Mouse (Mus musculus) left cerebral cortex, postnatal 14 days (tissue): ENCODE data around the gene Tfap2a. TPM values are rescaled to one million over a fixed set of nuclear protein-coding genes. Genes with fewer than 3 reads are reported as not detected.

Source experiments
- DNase-seq, 2 experiments: peaks; one replicate each; pipeline ENCODE4 v3.0.0; 2021 to 2022; ENCODE audit warnings: low spot score in 2 of 2, mixed read lengths in 1 of 2
- intact Hi-C: fragments of 180-260 bp; cut with DNase I; formaldehyde crosslinking; loops from one replicate; pipeline ENCODE4 v1.15.1; 2025
- total RNA-seq, 2 experiments: library from RNA; stranded (reverse); gene quantifications; 2 replicates each; pipeline ENCODE4 v1.2.3; 2021

The Tfap2a gene
- total RNA-seq, 2 experiments from 2014 or later = 0.44 TPM

DNA sequence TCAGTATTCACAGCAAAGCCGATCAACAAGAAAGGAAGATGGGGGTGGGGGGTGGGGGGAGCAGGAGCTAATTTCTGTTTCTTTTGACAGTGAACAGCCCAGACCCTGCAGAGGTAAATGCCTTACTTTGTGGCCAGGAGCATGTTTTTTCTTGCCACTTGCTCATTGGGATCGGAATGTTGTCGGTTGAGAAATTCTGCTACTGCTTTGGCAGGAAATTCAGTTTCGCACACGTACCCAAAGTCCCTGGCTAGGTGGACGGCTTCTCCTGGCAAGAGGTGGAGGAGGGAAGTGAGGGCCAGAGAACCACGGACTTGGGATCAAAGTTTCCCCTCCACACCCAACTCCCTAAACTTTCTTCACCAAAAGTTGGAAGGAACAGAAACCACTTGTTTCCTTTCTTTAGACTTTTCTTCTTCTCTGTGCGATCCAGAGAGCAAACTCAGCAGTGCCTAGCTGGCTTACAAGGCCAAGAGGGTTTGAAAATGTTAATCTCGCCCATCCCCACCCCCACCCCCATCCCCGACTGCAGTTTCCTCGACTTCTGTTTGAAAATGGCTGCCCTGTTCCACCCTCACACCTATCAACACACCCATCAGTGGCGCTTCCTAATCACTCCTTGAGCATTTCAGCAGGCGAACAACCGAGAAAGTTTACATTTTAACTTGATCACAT, 19.0 kb downstream of the Tfap2a start:
- no peak for DNase-seq
- intact Hi-C loops = no loop called here

DNA sequence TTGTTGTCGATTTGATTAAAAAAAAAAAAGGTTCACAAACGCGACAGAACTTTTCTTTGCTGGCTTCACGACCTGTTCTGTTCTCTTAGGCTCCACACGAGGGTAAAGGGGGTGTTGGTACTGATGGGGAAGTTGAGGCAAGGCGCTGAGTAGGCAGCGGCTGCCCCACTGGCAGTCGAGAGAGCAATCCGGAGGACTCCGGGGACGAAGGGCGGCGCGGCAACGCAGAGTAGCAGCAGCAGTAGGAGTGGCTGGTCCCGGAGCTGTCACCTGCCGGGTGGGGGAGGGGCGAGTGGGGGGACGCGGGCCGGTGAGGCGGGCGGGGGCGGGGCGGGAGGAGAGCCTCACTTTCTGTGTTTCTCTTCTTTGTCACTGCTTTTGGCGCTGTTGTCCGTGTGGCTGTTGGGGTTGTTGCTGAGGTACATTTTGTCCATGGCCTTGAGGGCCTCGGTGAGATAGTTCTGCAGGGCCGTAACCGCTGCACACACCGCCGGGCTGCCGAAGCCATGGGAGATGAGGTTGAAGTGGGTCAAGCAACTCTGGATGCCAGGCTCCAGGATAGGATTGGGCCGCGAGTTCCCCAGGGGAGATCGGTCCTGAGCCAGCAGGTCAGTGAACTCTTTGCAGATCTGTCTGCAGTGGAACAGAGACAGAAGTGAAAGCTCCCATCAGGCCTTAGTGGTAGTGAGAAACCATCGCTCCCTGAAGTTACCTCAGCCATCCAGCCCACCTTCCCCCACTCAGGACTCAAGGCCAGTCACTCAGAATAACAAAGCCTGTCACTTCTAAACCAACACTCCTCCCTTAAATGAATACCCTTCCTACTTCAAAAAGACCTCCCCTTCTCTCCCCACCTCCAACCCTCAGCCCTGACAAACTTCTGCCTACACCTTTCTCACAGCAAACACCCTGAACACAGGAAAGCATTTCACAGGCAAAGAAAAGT, 21.1 kb downstream of the Tfap2a start:
- intact Hi-C loops = no loop called here

DNA sequence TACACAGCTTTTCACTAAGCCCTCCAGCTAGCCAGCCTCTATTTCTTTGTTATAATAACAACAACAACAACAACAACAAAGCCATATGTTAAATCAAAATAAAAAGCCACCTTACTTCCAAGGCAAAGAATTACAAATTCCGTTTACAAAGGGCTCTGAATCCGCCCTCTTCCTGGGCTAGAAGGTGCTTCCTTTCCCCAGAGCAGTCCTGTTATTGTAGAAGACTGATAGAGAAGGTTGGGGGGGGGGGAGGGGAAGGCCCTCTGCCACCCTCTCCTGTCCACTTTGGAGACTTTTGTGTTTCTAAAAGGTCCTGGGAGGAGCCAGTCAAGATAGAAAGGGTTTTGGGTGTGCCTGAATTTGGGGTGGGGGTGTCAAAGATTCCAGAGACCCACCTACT, 23.6 kb downstream of the Tfap2a start:
- intact Hi-C loops = no loop called here
- DNase-seq = no peak

More for the DNA sequence above, 21.1 kb downstream of the Tfap2a start:
- no peak for DNase-seq

DNA sequence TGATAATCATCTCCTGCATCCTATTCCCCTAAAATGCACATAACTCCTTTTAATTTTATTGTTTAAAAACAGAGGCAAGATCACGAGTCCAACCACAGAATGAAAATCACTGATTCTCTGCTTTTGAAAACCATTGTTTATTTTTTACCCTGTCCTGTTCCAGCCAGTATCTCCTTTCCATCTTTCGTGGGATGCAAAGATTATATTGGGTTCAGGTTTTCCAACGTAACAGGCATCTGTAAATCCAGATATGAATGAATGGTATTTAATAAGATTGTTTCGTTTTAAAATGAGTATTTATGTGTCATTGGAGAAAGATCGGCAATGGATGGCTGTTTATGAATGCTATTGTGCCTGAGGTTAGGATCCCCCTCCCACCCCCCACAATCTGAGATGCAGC, 24.5 kb downstream of the Tfap2a start:
- DNase-seq = no peak
- intact Hi-C loops = no loop called here

DNA sequence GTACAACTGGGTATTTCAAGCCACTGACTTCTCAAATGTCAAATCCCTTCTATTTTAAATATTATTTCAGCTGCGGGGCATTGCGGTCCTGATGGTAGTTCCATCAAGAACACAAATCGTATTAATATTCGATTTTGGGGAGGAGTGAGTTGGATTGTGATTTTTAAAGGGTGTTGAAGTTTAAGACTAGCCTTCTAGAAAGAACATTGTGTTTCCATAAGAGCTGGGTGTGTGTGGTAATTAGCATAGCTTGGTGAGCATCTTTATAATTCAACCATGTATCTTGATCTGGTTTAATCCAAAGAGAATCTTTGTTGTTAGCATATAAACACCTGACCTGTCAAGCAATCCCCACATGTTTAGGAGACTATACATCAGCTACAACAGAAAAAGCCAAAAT, 24.9 kb downstream of the Tfap2a start:
- intact Hi-C loops = no loop called here
- DNase-seq = no peak

DNA sequence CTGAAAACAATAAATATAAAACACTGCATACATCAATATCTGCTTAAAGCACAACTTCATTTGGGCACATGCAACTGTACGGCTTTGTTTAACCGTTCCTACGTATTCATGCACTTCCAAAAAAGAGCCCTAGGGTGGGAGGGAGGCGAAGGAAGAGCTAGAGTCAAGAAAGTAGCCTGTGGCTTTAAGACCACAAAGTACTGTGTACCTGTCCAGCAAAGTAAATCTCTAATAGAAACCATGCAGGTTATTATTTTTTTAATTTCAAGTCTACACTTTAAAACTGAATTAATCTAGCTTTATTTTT, 25.7 kb downstream of the Tfap2a start:
- intact Hi-C loops = no loop called here
- DNase-seq = no peak

DNA sequence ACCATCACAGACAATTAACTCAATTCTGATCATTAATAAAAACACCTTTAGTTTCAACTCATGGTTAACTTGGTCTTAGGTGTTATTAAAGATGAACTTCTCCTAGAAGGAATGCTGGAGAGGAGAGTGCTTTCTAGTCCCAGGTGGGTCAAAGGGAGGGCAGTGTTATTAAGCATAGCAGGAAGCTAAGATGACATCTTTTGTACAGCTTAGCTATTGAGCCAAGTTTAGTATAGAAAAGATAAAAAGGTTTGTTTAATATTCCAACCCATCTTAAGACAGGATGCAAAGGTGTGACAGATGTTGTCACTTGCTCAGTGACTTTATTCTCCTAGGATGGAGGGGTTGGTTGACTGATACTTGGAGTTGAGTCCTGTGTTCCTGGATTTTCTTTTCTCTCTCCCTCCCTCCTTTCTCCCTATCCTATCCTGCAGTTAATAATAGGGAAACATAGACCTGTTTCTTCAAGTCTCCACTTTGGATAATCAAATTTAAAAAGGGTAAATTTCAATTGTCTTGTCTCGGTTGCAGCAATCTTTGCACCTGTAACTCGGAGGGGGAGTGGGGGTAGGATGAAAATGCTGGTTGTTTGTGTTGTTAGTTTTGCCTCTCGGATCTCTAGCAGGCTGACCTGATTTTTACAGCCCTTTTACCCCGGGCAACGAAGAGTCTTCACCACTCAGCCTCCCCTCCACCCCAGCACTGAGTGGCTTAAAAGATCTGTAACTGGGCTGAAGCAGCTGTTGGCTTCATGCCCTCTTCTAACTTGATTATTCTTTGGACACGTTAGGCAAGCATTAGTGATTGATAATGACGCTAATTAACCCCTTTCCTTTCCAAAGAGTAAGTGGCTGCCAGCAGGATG, 26.3 kb downstream of the Tfap2a start:
- DNase-seq = no peak
- intact Hi-C loops = no loop called here

DNA sequence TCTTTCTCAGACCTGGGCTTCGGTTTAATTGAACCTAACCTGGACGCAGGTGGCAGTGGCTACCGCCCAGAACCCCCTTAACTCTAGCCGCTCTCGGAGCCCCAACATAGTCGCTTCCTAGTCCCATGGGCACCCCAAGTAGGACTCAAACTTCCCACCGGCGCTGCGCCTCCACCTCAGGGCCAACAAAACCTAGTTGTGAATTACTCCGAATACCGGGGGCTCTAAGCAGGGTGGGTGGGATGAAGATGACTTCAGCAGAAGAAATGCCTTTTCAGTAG, 28.2 kb downstream of the Tfap2a start:
- no peak for DNase-seq
- intact Hi-C loops = no loop called here

DNA sequence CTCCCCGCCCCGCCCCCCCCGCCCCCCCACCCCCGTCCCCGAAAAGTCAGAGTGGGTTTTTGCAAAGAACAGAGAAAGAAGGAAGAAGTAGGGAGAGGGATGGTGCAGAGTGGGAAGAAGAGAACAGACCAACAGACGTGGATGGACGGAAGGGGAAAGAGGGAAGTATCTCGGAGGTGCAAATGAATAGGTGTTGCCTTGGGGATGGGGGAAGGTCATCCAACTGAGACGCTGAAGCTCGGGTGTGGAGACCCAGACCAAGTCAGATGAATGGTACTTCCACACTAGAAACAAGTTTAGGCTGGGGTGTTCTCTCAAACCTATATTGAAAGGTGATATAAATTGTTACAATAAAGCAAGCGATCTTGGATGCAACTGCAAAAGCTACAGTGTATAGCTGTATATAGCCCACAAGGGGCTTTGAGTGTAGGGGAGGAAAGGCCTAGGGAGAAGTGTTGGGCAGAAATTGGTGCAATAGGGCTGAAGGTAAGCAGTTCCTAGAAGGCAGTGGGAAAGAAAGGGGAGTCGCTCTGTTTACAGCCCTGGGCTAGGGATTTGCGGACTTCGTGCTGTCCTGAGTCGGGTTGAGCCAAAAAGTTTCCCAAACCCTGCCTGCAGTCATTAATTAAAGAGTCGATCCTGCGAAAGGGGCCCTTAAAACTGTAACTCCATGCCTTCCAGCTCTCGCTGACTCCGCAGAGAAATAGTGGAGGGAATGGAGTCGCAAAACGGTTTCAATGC, 28.7 kb downstream of the Tfap2a start:
- intact Hi-C loops = loop anchor here (10.0 kb wide), 1 partner anchor 885 kb away; no protein-coding TSS in a partner anchor
- no peak for DNase-seq

DNA sequence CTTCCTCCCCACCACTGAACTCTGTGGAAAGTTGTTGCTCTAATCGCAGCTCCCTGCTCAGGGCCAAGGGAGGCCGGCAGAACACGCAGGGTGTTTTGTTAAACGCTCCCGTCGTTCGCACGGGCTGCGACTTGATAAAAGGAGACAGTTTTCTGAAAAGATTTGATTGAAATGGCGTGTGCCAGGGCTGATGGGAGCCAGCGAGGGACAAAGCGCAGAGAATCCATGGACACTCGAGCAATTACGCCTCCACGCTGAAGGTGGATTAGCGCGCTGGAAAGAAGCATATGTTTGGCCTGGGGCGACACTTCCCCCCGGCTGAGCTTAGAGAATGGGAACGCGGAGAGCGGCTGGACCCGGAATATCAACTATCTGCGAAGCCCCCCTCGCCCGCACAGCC, 29.3 kb downstream of the Tfap2a start:
- no peak for DNase-seq
- intact Hi-C loops = loop anchor here (10.0 kb wide), 1 partner anchor 884 kb away; no protein-coding TSS in a partner anchor

DNA sequence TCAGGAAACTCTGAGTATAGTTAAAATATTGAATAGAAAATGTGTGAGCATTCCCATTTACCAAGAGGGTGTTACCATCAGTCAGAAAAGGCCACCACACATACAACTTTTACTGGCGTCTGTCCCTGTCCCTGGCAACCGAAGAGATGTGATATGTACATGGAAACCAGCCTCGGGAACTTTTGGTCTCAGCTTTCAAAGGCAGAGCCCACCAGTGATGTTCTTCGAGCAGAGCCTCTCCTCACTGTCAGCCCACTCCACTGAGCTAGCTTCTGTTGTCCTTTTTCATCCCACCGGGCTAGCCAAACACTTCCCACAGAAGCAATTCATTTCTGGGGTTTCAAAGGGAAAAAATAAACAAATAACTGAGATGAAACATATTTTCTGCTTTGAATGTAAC, 29.9 kb downstream of the Tfap2a start:
- intact Hi-C loops = loop anchor here (10.0 kb wide), 1 partner anchor 883 kb away; no protein-coding TSS in a partner anchor
- DNase-seq = no peak

DNA sequence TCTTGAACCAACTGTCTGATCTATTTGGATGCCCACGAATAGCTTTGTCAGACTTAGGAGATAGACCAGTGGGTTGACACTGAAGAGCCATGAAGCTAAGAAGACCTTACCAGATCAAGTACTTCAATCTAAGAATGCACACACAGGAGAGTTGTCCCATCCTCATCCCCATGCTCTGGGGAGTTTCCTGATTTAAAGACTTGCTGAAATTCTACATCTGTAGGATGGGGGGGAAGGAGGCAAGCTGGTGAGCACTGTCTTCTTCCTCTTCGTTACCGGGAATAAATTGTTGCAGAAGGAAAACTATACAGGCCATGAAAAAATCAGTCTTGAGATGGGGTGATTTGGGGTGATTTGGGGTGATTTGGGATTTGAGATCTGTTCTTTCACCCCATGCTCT, 30.5 kb downstream of the Tfap2a start:
- intact Hi-C loops = loop anchor here (10.0 kb wide), 1 partner anchor 883 kb away; no protein-coding TSS in a partner anchor
- no peak for DNase-seq

DNA sequence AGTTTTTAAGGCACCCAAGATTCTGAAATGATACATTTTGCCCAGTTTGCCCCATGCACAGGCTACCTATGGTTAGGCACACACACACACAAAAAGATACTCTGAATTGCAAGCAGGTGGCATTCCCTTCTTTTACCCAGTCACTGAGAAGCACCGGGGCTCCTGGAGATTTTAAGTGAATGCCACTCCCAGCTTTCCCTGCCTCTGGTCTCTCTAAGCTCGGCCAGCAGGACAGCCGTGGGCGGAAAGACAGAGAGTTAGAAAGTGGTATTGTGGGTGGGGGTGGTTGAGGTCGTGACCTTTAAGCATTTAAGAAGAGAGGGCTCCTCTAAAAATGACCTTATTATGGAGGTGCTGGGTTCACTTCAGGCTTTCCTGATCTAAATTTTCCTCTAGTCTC, 31.6 kb downstream of the Tfap2a start:
- intact Hi-C loops = loop anchor here (10.0 kb wide), 1 partner anchor 882 kb away; no protein-coding TSS in a partner anchor
- no peak for DNase-seq

DNA sequence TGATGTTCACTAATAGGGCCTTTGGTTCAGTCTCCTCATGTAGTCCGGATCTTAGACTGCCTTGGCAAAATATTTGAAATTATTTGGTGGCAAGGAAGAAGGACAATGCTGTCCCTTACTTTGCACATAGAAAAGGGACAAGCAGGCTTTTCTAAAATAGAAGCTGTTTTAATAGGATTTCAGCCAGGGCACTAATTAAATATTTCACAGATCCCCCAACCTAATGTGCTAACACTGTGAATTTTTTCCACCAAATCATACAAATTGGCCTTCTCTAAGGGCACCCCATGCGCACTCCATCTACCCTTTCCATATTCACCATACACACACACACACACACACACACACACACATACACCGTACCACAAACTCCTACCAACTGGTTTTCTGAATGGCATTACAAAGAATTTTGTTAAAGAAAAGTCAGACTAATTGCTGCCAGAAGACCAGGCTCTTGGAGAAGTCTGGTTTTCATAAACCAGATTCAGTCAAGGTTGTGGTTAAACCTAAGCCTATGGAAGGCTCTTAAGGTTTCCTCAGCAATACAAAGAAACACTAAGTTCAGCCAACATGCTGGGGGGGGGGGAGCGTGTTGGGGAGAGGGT, 32.3 kb downstream of the Tfap2a start:
- intact Hi-C loops = loop anchor here (10.0 kb wide), 1 partner anchor 881 kb away; no protein-coding TSS in a partner anchor
- DNase-seq = no peak

DNA sequence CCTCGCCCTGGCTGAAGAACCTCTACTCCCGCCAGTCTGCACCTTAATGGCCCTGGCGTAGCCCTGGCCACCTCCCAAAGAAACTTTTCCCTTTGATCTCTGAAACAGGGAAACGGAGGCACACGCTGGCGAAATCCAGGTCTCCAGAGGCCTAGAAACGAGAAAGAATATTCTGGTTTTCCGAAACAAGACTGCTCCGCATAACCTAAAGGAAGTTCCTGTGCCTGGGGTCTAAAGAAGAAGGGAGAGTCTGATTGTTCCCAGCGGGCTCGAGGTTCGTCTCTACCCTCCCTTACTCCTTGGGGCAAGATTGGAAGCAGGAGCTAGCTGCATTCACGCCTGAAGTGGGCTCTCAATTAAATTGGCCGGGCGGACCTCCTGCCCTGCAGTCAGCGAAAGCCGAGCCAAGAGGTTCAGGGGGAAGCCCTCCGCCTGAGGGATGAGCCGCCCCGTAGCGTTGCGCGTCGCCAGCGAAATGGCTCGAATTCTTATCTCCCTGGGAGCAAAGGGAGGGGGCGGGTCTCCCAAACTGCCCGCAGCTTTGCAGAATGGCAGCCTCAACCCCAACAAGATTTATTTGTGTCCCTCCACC, 33.2 kb downstream of the Tfap2a start:
- intact Hi-C loops = loop anchor here (10.0 kb wide), 1 partner anchor 880 kb away; no protein-coding TSS in a partner anchor
- DNase-seq = no peak

DNA sequence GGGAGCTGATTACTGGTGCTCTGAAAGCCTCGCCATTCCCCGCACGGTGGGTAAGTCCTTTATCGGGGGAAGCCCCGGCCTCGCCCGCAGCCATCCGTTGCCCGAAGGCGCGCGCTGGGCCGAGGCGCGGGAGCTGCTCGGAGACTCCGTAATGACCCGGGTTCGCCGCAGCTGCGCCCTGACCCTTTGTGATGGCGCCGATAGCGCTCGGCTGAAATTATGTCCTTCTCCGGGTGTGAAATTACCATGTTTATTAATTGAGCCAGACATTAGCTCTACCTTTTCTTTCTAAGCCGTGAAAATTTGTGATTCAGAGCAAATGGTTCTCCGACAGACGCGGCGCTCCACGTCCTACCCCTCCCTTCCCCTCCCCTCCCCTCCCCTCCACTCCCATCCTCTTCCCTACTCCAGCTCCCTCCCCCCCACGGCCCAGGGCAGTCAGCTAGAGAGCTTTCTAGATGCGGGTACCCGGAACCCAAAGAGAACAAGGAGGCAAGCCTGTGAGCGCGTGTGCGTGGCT, 34.1 kb downstream of the Tfap2a start:
- no peak for DNase-seq
- intact Hi-C loops = loop anchor here (10.0 kb wide), 1 partner anchor 879 kb away; no protein-coding TSS in a partner anchor

DNA sequence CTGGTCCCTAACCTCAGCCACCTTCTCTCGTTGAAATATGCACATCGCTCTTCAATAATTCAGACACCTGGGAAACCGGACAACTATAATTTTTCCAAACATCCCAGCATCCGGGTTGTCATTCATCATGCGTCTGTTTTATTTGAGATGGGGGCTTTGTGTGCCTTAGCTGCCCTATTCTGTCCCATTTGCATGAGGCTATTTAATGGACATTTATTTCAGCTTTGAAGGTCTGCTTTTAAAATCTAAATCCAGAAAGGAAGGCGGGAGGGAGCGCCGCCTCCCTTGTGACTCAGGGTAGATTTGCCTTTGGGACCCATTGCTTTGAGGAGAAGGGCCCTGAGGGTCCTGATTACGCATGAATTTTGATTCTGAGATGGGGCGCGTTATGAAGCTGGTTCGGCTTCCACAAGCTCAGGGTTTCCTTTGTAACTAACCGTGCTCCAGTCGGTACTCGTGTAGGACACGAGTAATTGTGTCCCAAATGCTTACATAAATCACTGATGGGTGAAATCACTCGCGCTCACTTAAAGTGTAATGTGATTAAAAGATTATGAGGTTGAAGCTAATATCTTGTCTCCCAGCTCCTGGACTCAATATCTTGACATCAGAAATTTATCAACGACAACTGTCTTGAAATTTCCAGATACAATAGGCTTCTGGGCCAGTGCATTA, 34.9 kb downstream of the Tfap2a start:
- intact Hi-C loops = loop anchor here (10.0 kb wide), 1 partner anchor 878 kb away; no protein-coding TSS in a partner anchor
- no peak for DNase-seq
